Mouse (Mus musculus): Measurements from ENCODE around the gene Dcun1d2.
"Not testable (repeated sequence)": the region's sequence is repeated elsewhere in the genome, so short reads cannot be mapped to it uniquely, and the experiment has no call there.

The Dcun1d2 gene
- long read RNA-seq, experiment 1, partial matches to known transcripts = 7 of 20 reads
- long read RNA-seq, experiment 1, other reads (novel, unspliced or antisense) = 1 of 20 reads
- long read RNA-seq, experiment 2, transcript Dcun1d2-201 (7 exons, 2,748 nt) = major isoform, 7 of 19 reads
- long read RNA-seq, experiment 2, partial matches to known transcripts = 4 of 19 reads
- long read RNA-seq, experiment 2, other reads (novel, unspliced or antisense) = 2 of 19 reads

DNA sequence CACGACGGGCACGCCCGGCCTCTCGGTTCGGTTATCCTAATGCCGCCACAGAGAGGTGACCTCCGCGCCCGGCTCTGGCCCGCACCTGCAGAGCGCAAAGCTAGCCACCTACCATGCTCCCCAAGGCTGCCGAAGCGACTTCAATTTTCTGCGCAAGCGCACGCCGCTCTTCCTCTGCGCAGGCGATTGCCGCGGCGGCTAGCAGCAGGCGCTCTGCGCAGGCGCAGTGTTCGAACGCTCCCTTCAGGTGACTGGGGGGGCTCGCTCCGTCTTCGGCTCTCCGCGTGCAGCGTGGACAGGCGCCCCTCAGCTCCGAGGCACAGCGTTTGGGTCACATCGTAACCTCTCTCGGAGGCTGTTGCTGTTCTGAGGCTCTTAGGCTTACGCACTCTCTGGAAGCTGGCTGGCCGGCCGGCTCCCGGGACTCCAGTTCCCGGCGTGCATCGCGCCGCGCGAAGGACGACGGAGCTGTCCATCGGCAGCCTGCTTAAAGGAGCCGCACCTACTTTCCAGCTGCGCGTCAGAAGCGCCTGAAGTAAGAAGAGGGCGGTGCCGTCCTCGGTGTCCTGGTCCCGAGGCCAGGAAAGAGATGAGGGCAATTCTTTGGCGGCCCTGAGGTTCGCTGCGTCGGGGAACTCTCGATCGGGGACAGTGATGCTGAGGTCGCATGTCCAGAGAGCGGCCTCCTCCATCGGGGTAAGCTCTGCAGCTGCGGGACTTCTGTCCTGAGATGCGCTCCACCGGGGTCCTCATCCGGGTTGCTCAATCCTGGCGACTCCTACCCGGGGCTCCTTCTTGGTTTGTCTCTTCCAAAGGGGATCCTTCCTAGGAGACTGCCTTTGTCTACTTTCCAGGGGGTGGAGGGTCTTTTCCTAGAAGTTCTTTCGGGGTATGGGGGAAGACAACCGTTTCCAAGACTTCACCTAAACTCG, at the start of gene Dcun1d2, which contains the start of gene Tmco3:
Gene Dcun1d2, minus strand, starts transcription at position 440 of the 932 bp plus-strand sequence.
Gene Tmco3, plus strand, starts transcription at position 499 of the 932 bp plus-strand sequence.
- intact Hi-C loops (cut with DNase I) = loop anchor here (10.0 kb wide), 1 partner anchor 133 kb away; the partner anchor contains the start of gene Lamp1

DNA sequence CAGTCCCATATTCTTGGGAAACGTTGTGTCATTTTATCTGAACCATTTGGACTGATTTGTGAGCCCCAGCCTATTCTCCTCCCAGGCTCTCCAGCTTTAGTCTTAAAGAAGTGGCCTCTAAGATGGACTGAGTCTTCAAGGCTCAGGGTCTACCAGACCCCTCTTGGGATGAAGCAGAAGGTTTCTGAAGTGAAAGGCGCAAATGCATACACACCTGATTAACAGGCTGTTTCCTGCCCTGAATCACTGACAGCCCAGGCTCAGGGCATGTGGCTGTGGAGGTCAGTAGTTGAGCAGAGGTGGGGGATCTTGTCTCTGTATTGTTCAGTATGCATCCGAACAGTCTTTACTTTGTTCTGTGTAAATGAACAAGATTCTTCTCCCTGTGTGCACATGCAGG, 49.7 kb upstream of the Dcun1d2 start:
- intact Hi-C loops (cut with DNase I) = no loop called here

DNA sequence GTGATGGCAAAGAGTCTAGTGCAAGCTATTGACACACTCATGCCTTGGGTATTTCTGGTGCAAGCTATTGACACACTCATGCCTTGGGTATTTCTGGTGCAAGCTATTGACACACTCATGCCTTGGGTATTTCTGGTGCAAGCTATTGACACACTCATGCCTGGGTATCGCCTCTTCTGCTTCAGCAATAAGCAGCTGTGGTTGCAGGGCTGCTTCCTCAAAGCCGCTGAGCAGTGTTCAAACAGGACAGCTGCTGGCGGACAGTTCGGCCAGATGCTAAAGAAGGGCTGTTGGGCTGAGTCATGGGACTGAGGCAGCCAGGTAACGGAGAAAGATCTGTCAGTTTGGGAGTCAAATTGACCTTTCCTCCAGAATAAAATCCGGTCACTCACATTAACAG, 49.3 kb upstream of the Dcun1d2 start:
- intact Hi-C loops (cut with DNase I) = not testable (repeated sequence)

DNA sequence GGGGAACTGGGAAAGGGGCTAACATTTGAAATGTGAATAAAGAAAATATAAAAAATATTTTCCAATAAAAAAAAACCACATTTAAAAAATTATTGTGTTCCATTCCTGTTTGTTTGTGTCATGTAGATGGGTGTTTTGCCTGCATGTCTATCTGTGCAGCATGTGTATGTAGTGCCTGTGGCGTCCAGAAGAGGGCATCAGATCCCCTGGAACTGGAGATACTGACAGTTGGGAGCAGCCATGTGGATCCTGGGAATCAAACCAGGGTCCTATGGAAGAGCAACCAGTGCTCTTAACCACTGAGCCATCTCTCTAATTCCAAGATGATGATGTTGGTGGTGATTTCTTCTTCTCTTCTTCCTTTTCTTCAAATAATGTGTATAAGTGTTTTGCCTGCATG, 46.7 kb upstream of the Dcun1d2 start:
- intact Hi-C loops (cut with DNase I) = no loop called here

DNA sequence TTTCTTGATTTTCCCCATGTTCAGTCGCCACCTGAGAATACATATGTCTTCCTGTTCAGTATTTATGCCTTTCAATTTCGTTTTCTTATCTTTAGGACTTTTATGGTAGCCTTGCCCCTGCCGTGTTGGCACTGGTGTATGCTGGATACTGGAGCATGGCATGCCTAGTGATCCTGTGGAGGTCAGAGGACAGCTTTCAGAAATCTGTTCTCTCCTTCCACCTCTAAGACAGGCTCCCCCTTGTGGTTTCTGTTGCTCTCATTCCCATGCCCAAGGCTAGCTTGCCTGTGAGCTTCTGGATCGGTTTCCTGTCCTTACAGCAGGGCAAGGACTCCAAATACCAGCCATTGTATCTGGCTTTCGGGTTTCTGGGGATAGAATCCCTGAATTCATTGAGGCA, 38.7 kb upstream of the Dcun1d2 start:
- intact Hi-C loops (cut with DNase I) = no loop called here

DNA sequence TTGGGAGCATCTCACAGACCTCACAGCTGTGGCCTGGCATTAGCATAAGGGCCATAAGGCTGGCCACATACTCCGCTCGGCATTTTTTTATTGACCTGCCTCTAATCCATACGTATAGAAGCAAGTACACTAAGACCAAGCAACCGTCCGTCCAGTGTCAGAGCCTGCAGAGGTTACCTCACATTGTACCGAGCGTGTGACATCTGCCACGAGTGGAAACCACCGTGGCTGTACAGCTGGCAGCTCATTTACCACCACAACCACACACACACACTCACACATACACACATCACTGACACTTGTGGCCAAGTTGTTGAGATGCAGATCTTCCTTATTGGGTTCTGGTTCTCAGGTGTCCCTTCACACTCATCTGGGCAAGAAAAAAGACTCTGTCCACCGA, 28.7 kb upstream of the Dcun1d2 start:
- intact Hi-C loops (cut with DNase I) = no loop called here

DNA sequence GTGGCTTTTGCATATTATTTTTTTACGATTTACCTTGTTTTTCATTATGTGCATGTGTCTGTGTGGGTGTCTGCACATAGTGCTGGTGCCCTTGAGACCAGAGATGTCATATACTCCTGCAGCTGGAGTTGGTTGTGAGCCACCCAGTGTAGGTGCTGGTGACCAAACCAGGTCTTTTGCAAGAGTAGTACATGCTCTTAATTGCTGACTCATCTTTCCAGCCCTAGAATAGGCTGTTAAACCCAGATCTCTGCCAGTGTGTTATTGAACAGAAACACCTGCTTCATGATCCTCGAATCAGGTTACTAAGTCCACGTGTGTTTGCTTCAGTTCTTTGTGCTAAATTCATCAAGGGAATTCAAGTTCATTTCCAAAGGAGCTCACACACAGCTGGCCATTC, 27.0 kb upstream of the Dcun1d2 start:
- intact Hi-C loops (cut with DNase I) = no loop called here

DNA sequence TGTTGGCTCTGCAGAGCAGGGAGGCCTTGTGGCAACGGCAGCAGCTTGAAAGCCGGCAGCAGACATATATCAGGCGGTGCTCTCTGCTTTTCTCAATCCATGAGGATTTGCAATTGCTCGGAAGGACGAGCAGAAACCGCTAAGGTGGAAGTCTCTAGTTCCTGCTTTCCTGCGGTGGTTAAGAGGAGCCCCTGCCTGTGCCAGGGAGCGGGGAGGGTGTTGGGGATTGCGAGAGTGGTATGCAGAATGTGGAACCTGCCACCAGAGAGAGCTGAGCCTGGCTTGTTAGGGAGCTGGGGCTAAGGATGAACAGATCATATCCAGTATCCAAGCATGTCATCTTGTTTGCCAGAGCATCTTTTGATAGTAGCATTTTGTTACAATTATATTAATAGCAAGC, 19.0 kb upstream of the Dcun1d2 start:
- intact Hi-C loops (cut with DNase I) = no loop called here

DNA sequence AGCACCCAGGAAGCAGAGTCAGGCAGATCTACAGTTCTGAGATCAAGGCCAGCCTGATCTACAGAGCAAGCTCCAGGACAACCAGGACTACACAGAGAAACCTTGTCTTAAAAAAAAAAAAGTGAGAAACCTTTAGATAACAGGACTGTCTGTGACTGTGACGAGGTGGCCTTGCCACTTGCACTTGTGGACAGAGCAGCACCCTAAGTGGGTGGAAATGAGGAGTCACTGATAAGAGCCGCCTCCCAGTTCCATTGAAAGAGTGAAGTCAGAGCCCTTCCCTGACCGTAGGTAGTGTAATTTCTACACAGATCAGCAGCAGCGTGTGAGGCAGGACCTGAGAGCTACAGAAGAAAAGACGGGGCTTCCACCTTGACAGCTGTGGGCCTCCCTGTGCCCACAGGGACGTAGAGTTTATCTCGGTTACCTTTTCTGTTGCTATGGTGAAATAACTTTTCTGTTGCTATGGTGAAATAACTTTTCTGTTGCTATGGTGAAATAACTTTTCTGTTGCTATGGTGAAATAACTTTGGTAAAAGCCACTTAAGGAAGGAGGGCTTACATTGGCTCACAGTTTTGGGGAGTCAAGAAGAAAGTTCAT, 18.5 kb upstream of the Dcun1d2 start:
- intact Hi-C loops (cut with DNase I) = no loop called here

DNA sequence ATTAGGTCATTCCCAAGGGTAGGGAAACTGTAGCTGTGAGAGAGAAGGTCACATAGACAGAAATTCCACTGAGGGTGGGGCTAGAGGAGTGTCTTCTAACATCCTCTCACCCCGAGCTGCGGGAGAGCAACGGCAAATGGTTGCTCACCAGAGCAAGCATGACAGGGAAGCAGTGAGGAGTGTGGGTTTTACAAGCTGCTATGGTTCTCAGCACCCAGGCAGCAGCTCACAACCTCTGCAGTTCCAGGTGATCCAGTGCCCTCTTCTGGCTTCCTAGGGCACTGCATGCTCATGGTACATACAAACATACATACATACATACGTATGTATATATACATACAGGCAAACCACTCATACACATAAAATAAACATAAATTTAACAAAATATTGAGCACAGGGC, 18.0 kb upstream of the Dcun1d2 start:
- intact Hi-C loops (cut with DNase I) = no loop called here

DNA sequence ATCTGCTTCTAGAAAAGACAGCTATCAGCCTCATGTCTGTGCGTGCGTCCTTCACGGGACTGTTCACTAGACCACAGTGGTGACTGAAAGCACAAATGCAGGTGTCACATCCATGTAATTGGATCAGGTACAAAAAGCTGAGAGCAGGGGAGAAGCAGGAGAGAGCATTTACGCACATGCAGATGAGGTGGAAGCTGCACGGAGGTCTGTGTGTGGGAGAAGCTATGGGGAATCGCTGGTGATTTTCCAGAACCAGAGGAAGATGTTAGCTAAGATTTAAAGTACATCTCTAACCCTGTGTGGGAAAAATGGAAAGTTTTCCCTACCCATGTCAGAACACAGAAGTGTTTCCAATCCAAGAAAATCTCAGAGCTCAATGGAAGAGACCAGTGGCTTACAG, 17.5 kb upstream of the Dcun1d2 start:
- intact Hi-C loops (cut with DNase I) = no loop called here

DNA sequence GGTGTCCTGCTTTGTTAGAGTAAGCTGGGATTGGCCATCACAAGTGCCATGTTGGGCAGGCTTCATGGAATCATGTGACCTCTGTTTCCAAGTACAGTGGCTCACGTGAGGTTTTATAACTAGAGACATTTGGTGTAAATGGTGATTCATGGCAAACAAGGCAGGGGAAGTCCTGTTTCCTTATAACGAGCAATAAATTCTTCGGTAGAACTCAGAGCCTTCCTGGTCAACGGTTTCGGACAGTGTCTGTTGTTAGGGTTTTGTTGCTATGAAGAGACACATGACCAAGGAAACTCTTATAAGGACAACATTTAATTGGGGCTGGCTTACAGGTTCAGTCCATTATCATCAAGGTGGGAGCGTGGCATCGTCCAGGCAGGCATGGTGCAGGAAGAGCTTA, 13.1 kb upstream of the Dcun1d2 start:
- intact Hi-C loops (cut with DNase I) = no loop called here

DNA sequence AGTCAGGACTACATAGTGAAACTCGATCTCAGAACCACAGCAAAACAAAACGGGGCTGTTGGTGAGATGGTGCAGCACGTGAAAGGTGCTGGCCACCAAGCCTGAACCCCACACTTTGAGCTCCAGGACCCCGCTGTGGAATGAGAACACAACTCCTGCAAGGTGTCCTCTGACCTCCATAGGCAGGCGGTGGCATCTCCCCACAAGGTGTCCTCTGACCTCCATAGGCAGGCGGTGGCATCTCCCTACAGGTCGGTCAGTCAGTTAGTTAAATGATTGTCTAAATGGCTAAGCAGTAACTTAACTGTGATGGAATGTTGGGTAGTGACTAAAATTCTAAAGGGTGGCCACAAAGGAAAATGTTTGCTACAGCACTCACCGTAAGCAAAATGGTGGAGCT, 11.6 kb upstream of the Dcun1d2 start:
- intact Hi-C loops (cut with DNase I) = no loop called here

DNA sequence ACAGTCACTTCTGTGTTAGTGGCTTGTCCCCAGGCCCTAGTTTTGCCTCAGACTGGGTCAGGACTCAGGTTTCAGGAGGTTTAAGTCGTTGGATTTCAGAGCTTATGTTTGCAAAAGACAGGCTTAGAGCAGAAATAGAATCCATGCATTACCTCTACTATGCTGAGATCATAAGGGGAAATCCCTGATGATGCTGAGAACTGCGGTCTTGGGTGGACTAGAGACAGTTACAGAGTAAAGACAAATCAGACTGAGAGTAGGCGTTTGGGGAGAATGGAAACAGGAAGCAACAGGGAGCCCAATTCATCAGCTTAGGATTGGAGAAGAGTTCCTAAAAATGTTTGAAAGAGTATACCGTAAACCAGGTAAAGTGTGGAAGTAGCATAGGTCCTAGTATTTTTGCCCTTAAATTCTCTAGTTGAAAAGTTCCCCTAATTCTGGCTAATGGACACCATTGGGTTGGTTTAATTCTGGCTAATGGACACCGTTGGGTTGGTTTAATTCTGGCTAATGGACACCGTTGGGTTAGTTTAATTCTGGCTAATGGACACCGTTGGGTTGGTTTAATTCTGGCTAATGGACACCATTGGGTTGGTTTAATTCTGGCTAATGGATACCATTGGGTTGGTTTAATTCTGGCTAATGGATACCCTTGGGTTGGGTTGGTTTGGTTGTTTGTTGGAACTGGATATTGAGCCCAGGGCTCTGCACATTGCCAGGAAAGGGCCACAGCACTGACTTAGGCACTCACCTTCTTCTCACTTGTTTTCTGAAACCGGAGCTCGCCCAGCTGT, 5.9 kb upstream of the Dcun1d2 start:
- intact Hi-C loops (cut with DNase I) = no loop called here

DNA sequence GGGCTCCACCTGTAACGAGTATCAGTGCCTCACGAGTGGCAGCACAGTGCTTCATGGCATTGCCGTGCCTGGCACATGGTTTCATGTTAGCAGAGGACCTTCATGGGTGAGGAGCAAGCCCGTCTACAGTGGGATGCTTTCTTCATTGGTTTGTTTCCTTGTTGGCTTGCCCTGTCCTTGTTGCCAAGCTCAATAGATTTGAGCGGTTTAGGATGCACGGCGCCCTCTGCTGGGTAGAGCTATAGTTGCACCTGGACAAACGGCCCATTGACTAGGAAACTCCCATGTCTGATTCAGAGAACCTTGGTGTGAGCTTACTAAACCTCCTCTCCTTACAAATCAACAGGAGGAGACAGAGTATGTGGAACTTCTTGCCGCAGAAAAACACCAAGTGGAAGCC, 4.4 kb upstream of the Dcun1d2 start:
- intact Hi-C loops (cut with DNase I) = no loop called here

DNA sequence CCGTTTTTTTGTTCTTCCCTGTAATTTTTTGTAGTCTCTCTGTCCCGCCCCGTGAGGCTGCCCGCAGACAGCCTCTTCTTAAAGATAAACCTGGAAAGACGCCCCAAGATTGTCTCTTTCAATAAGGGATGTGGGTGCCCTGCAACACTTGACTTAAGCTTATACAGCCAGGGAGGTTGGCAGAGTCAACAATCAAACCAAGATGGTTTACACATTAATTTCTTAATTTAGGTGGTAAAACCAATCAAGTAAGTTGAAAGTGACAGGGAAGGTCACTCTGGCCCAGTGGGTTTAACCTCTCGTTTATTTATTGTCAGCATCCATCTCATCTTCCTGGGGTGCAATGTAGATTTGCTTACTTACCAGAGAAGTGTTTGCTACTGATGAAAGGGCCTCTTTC, 715 bp upstream of the Dcun1d2 start:
- intact Hi-C loops (cut with DNase I) = loop anchor here (10.0 kb wide), 1 partner anchor 134 kb away; the partner anchor contains the start of gene Lamp1

DNA sequence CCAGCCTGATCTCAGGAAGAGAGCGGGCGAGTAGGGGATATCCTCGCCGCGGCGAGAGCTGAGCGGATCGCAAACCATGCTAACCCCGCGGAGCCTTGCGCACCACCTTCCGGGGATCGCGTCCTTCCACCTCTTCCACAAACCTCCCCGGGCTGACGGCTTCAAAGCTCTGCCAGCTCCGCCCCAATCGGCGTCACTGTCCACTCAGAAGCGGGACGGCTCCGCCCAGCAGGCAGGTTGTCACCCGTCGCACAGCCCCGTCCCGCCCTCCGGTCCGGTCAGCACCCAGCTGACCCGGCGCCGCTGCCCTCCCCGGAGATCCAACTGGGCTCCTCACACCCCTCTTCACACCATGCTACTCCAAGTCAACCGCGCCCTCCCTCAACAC, 633 bp downstream of the Dcun1d2 start:
- intact Hi-C loops (cut with DNase I) = loop anchor here (10.0 kb wide), 1 partner anchor 132 kb away; the partner anchor contains the start of gene Lamp1

DNA sequence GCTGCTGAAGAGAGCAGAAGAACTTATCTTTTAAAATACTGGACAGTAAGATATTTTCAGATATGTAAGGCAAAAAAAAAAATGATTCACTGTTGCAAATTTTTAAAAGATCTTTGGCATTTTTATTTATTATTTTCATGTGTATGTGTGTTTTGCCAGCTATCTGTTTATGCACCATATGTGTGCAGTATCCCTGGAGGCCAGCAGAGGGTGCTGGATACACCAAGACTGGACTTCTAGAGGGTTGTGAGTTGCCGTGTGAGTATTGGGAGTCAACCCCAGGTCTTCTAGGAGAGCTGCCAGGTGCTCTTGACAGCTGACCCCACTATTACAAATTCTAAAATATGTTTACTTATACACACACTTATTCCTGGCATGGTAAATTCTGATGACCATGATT, 4.7 kb downstream of the Dcun1d2 start:
- intact Hi-C loops (cut with DNase I) = loop anchor here (10.0 kb wide), 1 partner anchor 128 kb away; the partner anchor contains the start of gene Lamp1

DNA sequence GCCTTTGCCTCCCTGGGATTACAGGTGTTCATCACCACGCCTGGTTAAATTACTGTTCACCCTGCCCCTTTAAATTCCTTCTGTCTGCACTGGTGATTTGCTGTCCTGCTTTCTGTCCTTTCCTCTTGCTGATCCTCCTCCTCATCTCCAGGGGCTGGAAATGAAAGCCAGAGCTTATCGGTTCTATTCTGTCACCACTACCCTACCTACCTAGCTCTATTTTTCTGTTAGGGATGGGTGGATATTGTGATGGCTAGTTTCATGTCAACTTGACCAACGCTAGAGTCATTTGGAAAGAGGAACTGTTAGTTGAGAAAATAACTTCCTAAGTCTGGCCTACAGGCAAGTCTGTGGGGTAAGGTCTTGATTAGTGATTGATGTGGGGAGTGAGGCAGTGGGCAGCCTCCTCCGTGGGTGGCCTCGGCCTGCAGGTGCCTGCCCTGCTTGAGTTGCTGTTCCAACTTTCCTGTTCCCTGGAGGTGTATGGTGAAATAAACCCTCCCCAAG, 10.9 kb downstream of the Dcun1d2 start:
- intact Hi-C loops (cut with DNase I) = no loop called here

DNA sequence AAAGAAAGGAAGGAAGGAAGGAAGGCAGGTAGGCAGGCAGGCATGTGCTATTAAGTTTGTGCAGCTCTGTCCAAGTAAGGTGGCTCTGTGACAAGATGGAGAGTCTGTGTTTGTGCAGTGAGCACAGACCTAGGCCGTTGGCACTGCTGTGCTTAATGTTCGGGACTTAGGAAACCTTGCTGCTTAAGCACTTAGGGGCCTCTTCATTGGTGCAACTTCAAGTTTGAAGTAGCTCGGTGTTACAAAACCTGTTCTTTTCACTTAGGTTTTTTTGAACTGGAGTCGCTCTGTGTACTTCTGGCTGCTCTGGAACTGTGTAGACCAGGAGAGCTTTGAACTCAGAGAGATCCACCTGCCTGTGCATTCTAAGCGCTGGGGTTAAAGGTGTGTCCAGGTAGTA, 15.1 kb downstream of the Dcun1d2 start:
- intact Hi-C loops (cut with DNase I) = no loop called here

DNA sequence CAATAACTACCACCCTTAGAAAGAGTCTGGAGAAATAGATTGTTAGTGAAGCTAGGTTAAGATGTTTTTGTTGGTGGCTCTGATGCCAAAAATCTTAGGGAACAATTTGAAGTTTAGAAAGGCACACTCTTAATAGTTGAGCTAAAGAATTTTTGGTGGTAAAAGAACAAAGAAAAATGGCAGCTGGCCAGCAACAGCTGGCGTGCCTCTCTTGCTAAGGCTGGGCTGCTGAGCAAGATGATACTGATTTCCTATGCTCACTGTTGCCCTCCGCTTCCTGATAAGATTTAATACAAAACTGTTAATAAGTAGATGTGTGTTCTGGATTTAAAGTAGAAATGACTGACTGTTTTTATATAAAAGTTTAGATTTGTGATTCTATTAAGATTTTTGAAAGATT, 20.4 kb downstream of the Dcun1d2 start:
- intact Hi-C loops (cut with DNase I) = no loop called here

Data from adrenal gland (tissue).